Mouse (Mus musculus) gonadal fat pad, adult 2 months (tissue): ENCODE results near the gene Btbd1. TPM values are rescaled to one million over a fixed set of nuclear protein-coding genes. Genes with fewer than 3 reads are reported as not detected.
"Not testable (repeated sequence)": the region's sequence is repeated elsewhere in the genome, so short reads cannot be mapped to it uniquely, and the experiment has no call there.

Source experiments
- DNase-seq: peaks from one replicate; pipeline ENCODE4 v3.0.0-alpha.2; 2012; ENCODE audit warnings: low read depth
- polyA plus RNA-seq: library from polyadenylated mRNA; depleted of rRNA; stranded (reverse); fragments of >200 nt; gene quantifications from 2 replicates; pipeline ENCODE4 v1.2.3, GENCODE M21; 2012

Gene Btbd1
- polyA plus RNA-seq, 1 experiment = 39.4 TPM

DNA sequence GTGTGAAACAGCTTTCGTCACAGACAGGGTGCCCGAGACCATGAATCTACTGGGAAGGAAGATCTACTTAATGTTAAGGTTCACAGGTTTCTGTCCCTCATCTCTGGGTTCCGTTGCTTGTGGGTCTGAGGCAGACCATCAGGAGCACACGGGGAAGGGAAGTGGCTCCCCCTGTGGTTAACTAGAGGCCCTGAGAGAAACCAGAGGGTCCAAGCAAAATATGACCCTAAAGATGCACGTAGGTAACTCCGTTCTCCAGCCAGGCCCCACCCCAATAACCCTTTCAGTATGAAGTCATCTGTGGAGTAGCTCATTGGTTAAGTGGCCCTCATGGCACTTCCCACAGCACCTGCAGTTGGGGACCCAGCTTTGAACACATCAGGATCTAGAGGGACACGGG is 20.4 kb upstream of the Btbd1 start:
- no peak for DNase-seq

DNA sequence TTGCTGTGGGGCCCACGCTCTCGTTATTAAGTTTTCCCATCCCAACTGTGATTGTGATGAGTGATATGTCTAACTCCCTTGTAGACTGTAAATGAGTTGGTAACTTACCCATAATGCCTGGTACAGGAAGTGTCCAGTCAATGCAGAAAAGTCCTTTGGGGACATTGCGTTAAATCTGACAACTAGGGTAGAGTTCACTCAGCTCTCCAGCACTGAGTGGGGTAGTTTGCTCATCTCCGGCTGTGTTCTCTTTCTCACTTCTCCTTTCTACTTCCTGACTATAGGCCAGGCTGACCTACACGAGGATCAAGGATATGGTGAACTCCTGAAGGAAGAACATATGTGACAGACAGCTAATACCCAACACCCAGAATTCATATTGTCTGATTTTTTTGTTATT is 20.0 kb upstream of the Btbd1 start:
- no peak for DNase-seq

DNA sequence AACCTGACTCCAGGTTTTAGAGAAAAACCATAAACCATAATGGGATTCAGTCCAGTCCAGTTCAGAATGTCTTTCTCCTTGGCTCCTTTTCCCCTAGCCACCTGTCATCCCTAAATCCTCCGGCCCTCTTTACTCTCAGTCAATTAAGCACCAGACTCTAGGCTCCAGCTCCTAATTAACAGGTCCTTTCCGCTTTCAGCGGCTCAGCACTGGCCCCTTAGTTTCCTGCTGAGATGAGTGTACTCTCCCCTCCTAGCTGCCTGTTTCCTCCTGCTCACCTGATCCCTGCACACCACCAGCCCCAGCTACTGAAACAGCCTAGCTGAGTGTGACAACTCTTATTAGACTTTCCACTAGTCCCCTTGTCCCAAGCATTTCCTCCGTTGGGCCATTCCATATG is 18.5 kb upstream of the Btbd1 start:
- DNase-seq = no peak

DNA sequence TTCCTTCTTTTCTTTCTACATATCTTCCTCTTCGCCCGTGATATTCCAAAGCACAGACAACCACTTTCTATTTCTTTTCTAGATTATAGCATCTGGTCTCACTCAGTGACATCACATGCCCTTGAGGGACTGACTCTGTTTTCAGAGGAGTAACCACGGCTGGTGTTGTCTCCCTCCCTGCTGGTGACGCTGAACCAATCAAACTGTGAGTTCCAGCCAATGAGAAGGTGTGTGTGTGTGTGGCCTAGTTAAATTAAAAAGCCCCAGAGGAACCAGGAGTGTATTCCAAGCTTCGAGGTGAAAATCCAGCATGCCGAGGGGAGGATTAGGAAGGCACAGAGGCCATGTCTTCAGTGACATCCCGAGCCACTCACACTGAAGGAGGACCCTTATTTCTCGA is 17.8 kb upstream of the Btbd1 start:
- no peak for DNase-seq

DNA sequence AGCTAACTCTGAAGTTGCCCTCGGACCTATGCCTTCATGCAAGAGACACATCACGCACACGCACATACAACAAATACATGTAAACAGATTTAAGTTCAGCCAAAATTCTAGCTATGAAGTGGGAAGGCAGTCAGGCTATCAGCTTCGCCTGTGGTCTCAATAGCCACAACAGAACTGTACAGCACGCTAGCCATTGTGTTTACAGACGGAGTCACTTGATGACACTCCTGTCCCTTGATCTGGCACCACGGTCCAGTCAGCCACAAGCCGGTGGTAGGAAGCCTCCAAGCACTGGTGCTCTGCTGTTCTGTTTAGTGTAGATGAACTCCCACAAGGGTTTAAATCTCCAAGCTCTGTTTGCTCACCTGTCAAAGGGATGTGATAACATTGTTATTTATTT is 16.8 kb upstream of the Btbd1 start:
- DNase-seq = no peak

DNA sequence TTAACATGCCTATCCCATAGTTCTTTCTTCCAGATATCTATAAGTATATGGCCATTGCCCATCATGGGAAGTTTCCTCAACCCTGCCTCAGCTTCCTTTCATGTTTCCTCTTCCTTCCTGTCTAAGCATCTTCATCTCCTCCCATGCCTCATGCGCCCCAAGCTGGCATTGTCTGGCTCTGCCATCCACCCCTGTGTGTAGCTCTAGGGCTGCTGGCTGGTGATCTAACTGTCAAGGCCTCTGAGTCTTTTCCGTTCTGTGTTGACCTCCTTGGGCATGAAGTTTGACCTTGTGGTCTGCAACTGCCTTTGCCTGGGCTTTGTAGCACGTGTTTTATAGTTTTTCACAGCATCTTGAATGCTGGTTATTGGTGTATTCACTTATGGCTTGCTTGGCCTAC is 16.1 kb upstream of the Btbd1 start:
- DNase-seq = no peak

GRCm38 (mm10) chr7:81844801-81845200 is 15.6 kb upstream of the Btbd1 start:
- DNase-seq = no peak

- DNase-seq = no peak
These were observed 14.7 kb upstream of the Btbd1 start for GRCm38 (mm10) chr7:81843903-81844302.

- DNase-seq = no peak
These were observed 13.8 kb upstream of the Btbd1 start for GRCm38 (mm10) chr7:81842998-81843397.

DNA sequence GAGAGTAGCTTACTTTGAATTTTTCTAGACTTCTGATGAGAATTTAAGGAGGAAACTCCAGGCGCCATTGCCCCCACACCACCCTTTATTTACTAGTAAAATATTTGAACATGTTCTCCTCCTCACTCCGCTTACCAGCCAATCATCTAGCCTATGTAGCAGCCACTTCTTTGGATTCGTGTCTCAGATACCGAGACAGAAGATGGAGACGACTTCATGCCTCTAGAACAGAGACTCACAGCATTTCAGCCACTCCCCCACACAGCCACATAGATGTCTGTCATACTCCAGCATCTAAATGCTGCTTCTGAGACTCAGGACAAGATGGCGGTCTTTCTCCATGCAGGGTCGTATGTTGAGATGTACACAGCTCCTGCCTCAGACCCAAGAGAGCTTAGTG is 12.9 kb upstream of the Btbd1 start:
- no peak for DNase-seq

DNA sequence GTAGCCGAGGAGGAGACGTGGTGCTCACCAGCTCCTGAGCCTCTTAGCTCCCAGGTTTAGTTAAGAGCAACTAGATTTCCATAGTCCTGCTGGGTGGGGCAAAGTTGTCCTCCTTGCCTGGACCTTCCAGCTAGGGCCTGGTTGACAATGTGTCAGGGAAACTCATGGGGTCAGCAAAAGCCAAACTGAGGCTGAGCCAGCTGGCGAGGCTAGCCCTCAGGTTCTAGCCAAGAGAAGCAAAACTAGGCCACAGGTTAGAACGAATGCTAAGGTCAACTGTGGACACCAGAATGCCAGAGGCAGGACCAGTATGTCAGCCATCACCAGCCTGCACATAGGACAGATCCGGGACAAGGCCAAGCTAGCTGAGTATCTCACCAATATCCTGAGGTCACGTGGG is 12.2 kb upstream of the Btbd1 start:
- no peak for DNase-seq

GRCm38 (mm10) chr7:81840661-81841181 is 11.5 kb upstream of the Btbd1 start:
- no peak for DNase-seq

GRCm38 (mm10) chr7:81839746-81840145 is 10.5 kb upstream of the Btbd1 start:
- no peak for DNase-seq

- not testable (repeated sequence) for DNase-seq
These were observed 8.5 kb upstream of the Btbd1 start for GRCm38 (mm10) chr7:81837771-81838170.

DNA sequence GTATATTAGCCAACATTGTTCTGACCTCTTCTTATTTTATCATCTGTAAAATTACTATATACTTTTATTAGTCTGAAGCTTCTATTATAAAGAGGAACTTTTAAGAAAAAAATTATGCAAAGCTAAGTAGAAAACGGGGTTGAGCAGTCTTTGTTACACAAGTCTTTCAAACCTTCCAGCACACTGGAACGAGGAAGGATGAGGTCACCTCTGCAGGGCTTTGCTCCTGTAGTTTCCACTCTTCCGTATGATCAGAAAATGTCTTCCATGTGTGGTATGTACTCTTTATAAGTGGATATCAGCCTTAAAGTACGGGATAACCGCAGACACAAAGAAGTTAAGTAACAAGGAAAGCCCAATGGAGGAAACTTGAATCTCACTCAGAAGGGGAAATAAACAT is 6.2 kb upstream of the Btbd1 start:
- no peak for DNase-seq

DNA sequence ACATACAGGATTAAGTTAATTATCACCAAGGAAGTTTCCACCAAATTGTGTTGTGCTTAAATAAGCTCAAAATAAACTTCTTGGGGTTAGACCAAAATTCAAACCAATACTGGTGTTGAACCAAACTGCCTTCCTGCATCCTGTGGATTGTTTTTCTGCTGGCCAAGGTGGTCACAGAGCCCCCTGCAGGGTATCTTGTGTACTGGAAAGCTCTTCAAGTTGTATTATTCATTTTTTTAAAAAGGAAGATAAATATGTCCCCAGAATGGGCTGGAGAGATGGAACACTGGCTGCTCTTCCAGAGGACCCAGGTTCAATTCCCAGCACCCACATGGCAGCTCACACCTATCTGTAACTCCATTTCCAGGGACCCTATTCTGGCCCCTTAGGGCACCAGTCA is 5.6 kb upstream of the Btbd1 start:
- no peak for DNase-seq

GRCm38 (mm10) chr7:81828681-81829378 is 401 bp downstream of the Btbd1 start:
- DNase-seq = no peak

- DNase-seq = no peak
These were observed 1.2 kb downstream of the Btbd1 start for GRCm38 (mm10) chr7:81827806-81828667.

DNA sequence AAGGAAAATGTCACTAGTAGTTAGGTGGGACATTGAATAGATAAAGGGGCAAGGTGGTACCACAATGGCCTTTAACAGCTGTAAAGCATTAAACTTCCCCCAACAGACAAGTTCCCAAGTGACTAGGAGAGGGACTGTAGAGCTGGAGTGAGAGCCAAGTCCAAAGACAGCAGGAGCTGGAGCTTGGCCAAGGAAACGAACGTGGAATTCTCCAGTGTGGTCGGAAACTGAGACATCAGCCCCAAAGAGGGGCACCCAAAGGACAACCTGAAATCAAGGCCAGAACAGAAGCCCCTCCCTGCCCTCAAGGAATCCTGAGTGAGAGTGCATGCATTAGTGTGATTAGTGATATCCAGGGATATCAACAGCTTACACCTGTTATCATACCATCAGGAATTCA is 3.9 kb downstream of the Btbd1 start:
- DNase-seq = no peak

- no peak for DNase-seq
These were observed 4.3 kb downstream of the Btbd1 start for GRCm38 (mm10) chr7:81824906-81825305.

- no peak for DNase-seq
These were observed 23.2 kb downstream of the Btbd1 start for GRCm38 (mm10) chr7:81806067-81806466.

DNA sequence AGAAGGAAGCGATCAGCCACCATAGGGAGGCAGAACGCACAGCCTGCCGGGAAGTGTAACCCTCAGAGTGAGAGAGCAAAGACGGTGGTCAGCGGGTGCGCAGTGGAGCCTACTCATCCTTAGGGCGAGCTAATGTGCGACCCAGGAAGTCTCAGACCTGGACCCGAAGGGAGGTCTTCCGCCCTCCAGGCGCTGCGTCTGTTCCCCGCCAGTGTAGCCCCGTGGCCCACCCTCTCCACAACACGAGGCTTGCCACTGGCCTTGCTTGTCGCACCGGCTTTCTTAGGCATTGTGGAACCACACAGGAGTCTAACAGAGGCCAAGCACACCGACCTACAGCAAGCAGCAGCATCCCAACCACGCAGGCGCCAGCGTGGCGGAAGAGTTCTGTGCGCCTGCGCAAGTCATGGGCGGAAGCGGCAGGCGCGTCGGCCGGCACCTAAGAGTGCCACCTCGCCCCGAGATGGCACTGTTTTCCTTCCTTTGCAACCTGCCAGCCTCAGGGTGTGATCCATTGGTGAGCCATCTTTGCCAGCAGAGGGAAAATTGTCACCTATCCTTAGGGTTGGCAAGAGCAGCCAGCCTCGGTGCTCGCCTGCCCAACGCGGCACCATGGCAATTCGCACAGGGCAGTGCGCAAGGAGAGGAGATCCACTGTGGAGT is 40.0 kb downstream of the Btbd1 start, which contains the start of gene 3110040N11Rik:
TSS of gene 3110040N11Rik (minus strand) at position 384 of the 663 bp plus-strand sequence.
- DNase-seq = peak; percentile 37
